Mouse (Mus musculus) limb, embryonic 14.5 days (tissue): ENCODE results near the gene Hesx1. TPM values are rescaled to one million over a fixed set of nuclear protein-coding genes. Genes with fewer than 3 reads are reported as not detected.

Experiments
- ATAC-seq: fragments of 200-750 bp; cut with Nextera tagmentation; 2 replicates; pipeline ENCODE4 v1.8.0; 2017; ENCODE audit warnings: low read depth, moderate number of reproducible peaks, moderate TSS enrichment; ENCODE audit not compliant: low FRiP score
- DNase-seq: peaks from one replicate; pipeline ENCODE4 v3.0.0-alpha.2; 2015; ENCODE audit warnings: low spot score
- H3K27ac ChIP-seq: fragments of 300-500 bp; sonication (generic); replicated peaks from 2 replicates; pipeline ENCODE4 v1.5.1; 2014; ENCODE audit warnings: low read depth, mild to moderate bottlenecking, low read length, moderate library complexity, mixed read lengths
- H3K27me3 ChIP-seq: fragments of 300-500 bp; sonication (generic); 2 replicates; pipeline ENCODE4 v1.6.1; 2014; ENCODE audit warnings: low read length, mixed read lengths; ENCODE audit not compliant: control insufficient read depth, insufficient read depth
- H3K36me3 ChIP-seq: fragments of 300-500 bp; sonication (generic); 2 replicates; pipeline ENCODE4 v1.6.1; 2014; ENCODE audit warnings: mild to moderate bottlenecking, low read length, moderate library complexity, mixed read lengths; ENCODE audit not compliant: control insufficient read depth, insufficient read depth
- H3K4me1 ChIP-seq: fragments of 300-500 bp; sonication (generic); 2 replicates; pipeline ENCODE4 v1.6.1; 2014; ENCODE audit warnings: antibody characterized with exemption, low read length, mixed read lengths; ENCODE audit not compliant: control insufficient read depth, insufficient read depth
- H3K4me2 ChIP-seq: fragments of 300-500 bp; sonication (generic); replicated peaks from 2 replicates; pipeline ENCODE4 v1.6.1; 2014; ENCODE audit warnings: low read depth, mild to moderate bottlenecking, low read length, moderate library complexity; ENCODE audit not compliant: severe bottlenecking
- H3K4me3 ChIP-seq: fragments of 300-500 bp; sonication (generic); replicated peaks from 2 replicates; pipeline ENCODE4 v1.5.1; 2014; ENCODE audit warnings: low read length
- H3K9ac ChIP-seq: fragments of 300-500 bp; sonication (generic); 2 replicates; pipeline ENCODE4 v1.6.1; 2014; ENCODE audit warnings: mild to moderate bottlenecking, low read depth, low read length, moderate library complexity; ENCODE audit not compliant: severe bottlenecking
- H3K9me3 ChIP-seq: fragments of 300-500 bp; sonication (generic); 2 replicates; pipeline ENCODE4 v1.6.1; 2016; ENCODE audit warnings: low read length; ENCODE audit not compliant: control insufficient read depth
- POLR2A ChIP-seq: fragments of 200-500 bp; IDR thresholded peaks from 2 replicates; pipeline ENCODE4 v1.8.0; 2012; ENCODE audit warnings: inconsistent platforms, mild to moderate bottlenecking, moderate library complexity, borderline replicate concordance; ENCODE audit not compliant: insufficient read depth, insufficient read length; ENCODE audit errors: extremely low read depth
- WGBS: fragments of 180-500 bp; shearing (Covaris S2); extraction: QIAGEN DNeasy Blood & Tissue Kit; methylation state at CpG from one replicate; pipeline ENCODE4 v1.1.7; 2014; 5-methylcytosine and 5-hydroxymethylcytosine counted together
- polyA plus RNA-seq, 2 experiments: library from polyadenylated mRNA; depleted of rRNA in 1 of 2; stranded (reverse) in 1 of 2; unstranded in 1 of 2; fragments of >200 nt; fragmentation: Nextera tagmentation in 1 of 2; extraction: Ambion mirVana in 1 of 2; gene quantifications; 2 replicates each; pipeline versions ENCODE4 v1.2.1 to v1.2.3; 2012 to 2014

Hesx1 gene
- polyA plus RNA-seq, 2 experiments: 0.14 TPM; not detected in 1

- no peak overlapping the region for H3K27ac ChIP-seq
- H3K4me3 ChIP-seq: no peak overlapping the region
- no peak overlapping the region for H3K9ac ChIP-seq
- DNase-seq (no peak), ATAC-seq (no peak)
- H3K27me3 ChIP-seq: no peaks in the 10 kb centered on the region
- H3K4me1 ChIP-seq: no peaks in the 10 kb centered on the region
- H3K36me3 ChIP-seq: no peaks in the 10 kb centered on the region
- H3K4me2 ChIP-seq: no peak overlapping the region
- WGBS: 76% methylated on average over 2 of the region's 2 CpGs
- no peaks in the 10 kb centered on the region for H3K9me3 ChIP-seq
- TF ChIP-seq POLR2A: no peak
These were observed 5.5 kb upstream of the Hesx1 start for GRCm38 (mm10) chr14:26988694-26989093.

GRCm38 (mm10) chr14:26991622-26992021 lies 2.6 kb upstream of the Hesx1 start:
- Histone ChIP-seq H3K9me3 (no peaks in the 10 kb centered on the region), H3K4me2 (peak overlapping the region; percentile 21; the same call in 1 of the 2 replicates), H3K27ac (no peak overlapping the region), H3K9ac (no peak overlapping the region), H3K4me1 (peaks cover 9% of the 10 kb centered on the region), H3K36me3 (no peaks in the 10 kb centered on the region), H3K4me3 (no peak overlapping the region), H3K27me3 (no peaks in the 10 kb centered on the region)
- TF ChIP-seq POLR2A: no peak
- 46% methylated on average over 18 of the region's 18 CpGs for WGBS
- ATAC-seq (no peak), DNase-seq (no peak)

GRCm38 (mm10) chr14:26993427-26993826 lies 789 bp upstream of the Hesx1 start:
- ATAC-seq (no peak), DNase-seq (no peak)
- Histone ChIP-seq H3K4me3 (no peak overlapping the region), H3K9ac (no peak overlapping the region), H3K4me1 (peaks cover 9% of the 10 kb centered on the region), H3K4me2 (no peak overlapping the region), H3K9me3 (no peaks in the 10 kb centered on the region), H3K27ac (peak overlapping the region; percentile 0; the same call in 1 of the 2 replicates), H3K36me3 (no peaks in the 10 kb centered on the region), H3K27me3 (no peaks in the 10 kb centered on the region)
- WGBS: 29% methylated on average over 3 of the region's 3 CpGs
- TF ChIP-seq POLR2A: no peak

- no peak overlapping the region for H3K27ac ChIP-seq
- H3K36me3 ChIP-seq: no peaks in the 10 kb centered on the region
- no peaks in the 10 kb centered on the region for H3K9me3 ChIP-seq
- no peak overlapping the region for H3K9ac ChIP-seq
- DNase-seq (no peak), ATAC-seq (no peak)
- no peaks in the 10 kb centered on the region for H3K27me3 ChIP-seq
- H3K4me3 ChIP-seq: no peak overlapping the region
- no peak for TF ChIP-seq POLR2A
- no peak overlapping the region for H3K4me2 ChIP-seq
- peaks cover 9% of the 10 kb centered on the region for H3K4me1 ChIP-seq
These were observed 2.0 kb downstream of the Hesx1 start for GRCm38 (mm10) chr14:26996257-26996656.

GRCm38 (mm10) chr14:27000386-27000785 lies 6.2 kb downstream of the Hesx1 start:
- no peak for ATAC-seq
- Histone ChIP-seq H3K9me3 (no peaks in the 10 kb centered on the region), H3K4me3 (no peak overlapping the region), H3K4me2 (no peak overlapping the region; the same call in 1 of the 2 replicates), H3K36me3 (no peaks in the 10 kb centered on the region), H3K27me3 (no peaks in the 10 kb centered on the region), H3K9ac (no peak overlapping the region), H3K27ac (no peak overlapping the region), H3K4me1 (no peaks in the 10 kb centered on the region)
- no peak for DNase-seq
- no peak for TF ChIP-seq POLR2A
- WGBS: 4% methylated on average over 11 of the region's 11 CpGs

- no peaks in the 10 kb centered on the region for H3K9me3 ChIP-seq
- no peaks in the 10 kb centered on the region for H3K36me3 ChIP-seq
- no peaks in the 10 kb centered on the region for H3K4me1 ChIP-seq
- DNase-seq (no peak), ATAC-seq (no peak)
- no peak for TF ChIP-seq POLR2A
- H3K9ac ChIP-seq: no peak overlapping the region
- H3K4me2 ChIP-seq: no peak overlapping the region
- WGBS: 59% methylated on average over 7 of the region's 7 CpGs
- no peak overlapping the region for H3K4me3 ChIP-seq
- no peak overlapping the region for H3K27ac ChIP-seq
- H3K27me3 ChIP-seq: no peaks in the 10 kb centered on the region
These were observed 10.7 kb downstream of the Hesx1 start for GRCm38 (mm10) chr14:27004906-27005305.
